Mouse (Mus musculus) lung, postnatal 36 days (tissue): ENCODE data around the gene Pp2d1.

Experiments
- DNase-seq: peaks from one replicate; pipeline ENCODE4 v3.0.0; 2022; ENCODE audit warnings: mixed read lengths

Gene Pp2d1

DNA sequence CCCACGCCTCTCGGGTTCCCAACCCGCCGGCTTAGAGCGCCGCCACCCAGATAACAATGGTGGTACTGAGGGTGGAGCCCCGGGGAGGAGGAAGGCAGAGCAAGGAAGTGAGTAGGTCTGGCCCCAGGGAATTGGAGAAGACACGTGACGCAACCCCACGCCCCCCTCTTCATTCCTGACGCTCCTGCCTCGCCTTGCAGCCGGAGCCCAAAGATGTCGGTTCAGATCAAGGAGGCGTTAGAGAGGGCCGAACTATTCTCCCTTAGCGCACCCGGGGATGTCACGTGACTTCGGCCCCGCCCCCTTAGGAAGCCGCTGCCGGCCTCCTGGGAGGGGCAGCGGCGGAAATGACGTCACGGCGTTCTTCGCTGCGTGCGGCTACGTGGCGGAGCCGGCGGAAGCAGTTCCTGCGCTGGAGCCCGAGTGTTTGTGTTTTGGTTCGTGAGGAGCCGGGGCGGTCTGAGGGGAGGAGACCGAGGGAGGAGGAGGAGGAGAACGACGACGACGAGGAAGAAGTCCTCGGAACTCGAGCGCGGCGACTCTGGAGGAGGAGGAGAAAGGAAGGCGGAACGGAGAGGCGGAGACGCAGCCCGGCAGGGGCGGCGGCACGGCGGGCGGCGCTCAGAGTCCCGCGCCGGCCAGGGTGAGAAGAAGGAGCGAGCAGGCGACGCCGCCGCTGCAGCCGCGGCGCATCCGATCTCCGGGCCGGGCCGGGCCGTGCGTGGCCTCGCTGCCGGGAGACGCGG lies 60.2 kb downstream of the Pp2d1 start, which contains the start of gene Rab5a:
Gene Rab5a, plus strand, starts transcription at position 377 of the 746 bp plus-strand sequence.
- peak; percentile 100 for DNase-seq

DNA sequence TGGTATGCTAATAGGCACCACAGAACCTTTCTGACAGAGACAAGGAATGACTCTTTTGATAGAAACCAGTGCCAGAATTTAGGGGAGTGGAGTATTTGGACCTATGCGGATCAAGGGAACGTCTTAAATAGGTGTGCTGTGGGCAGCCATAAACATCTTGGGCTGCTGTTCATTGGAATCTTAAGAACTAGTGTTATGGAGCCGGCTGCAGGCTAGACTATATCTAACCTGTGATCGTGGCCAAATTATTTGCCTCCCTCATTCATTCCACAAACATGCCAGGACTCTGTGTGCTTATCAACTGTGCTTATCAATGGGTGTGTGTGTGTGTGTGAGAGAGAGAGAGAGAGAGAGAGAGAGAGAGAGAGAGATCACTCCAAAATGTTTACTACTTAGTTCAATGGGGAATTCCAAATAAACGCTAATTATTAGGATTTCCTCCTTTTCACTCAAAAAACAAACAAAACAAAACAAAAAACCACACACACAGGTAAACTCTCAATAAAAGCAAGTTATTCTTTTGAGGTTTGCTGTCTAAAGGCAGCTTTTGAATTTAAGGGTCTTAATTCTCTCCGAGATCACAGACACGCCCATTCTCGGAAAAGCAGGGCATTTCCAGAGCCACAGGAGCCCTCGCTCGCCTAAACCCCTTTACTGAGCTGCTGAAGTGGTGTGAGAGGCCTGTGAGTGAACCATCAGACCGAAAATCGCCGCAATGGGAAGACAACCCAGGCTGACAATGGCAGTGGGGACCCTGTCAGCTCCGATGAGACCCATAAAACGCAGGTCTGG lies 61.0 kb downstream of the Pp2d1 start:
- peak; percentile 32 for DNase-seq

DNA sequence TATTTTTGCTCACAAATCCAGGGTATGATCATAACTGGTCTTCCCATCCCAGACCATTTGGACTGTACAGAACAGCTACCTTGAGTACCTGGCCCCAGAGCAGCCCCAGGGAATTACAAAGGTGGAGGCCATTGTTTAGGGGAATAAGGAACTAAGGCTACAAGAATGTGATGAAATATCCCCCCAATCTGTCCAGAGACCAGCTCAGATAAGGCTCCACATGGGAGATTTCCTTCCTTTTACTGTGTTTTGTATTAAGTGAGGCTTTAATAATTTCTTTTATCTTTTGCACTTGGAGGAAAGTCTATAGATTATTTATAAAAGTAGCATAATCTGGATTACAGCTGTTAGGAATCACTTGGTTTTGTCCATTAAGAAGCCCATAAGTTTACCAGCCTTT lies 70.6 kb downstream of the Pp2d1 start:
- DNase-seq, result no peak

DNA sequence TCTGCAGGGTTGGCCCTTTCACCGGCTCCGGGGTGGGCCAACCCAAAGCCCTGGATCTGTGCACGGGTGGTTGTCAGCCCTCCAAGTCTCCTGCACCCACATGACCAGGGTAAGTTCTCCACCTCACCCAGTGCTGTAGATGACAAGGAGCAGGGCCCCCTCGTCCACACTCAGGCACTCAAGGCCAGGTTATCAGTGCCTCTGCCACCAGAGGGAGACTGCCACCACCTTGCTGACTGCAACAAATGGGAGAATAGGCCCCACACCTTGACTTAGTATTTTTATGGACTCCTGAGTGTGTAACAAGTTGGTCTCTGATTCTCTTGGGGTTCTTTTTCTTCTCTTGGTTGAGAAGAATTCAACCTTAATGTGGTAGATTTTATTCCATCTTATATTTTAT lies 73.7 kb downstream of the Pp2d1 start:
- DNase-seq, result peak; percentile 45

DNA sequence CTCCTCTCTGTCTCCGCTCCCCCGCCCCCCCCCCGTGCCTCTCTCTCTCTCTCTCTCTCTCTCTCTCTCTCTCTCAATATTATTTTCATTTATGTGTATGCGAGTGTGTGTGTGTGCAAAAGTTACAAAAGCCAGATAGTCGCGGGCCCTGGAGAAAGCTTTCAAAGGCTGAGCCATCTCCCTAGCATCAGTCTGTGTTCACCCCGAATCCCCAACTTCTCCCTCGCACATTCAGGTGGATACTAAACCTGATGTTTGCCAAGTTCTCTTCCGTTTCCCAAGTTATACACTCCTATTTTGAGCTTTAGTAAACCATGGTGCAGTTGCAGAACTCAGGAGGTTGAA lies 75.8 kb downstream of the Pp2d1 start:
- no peak for DNase-seq

DNA sequence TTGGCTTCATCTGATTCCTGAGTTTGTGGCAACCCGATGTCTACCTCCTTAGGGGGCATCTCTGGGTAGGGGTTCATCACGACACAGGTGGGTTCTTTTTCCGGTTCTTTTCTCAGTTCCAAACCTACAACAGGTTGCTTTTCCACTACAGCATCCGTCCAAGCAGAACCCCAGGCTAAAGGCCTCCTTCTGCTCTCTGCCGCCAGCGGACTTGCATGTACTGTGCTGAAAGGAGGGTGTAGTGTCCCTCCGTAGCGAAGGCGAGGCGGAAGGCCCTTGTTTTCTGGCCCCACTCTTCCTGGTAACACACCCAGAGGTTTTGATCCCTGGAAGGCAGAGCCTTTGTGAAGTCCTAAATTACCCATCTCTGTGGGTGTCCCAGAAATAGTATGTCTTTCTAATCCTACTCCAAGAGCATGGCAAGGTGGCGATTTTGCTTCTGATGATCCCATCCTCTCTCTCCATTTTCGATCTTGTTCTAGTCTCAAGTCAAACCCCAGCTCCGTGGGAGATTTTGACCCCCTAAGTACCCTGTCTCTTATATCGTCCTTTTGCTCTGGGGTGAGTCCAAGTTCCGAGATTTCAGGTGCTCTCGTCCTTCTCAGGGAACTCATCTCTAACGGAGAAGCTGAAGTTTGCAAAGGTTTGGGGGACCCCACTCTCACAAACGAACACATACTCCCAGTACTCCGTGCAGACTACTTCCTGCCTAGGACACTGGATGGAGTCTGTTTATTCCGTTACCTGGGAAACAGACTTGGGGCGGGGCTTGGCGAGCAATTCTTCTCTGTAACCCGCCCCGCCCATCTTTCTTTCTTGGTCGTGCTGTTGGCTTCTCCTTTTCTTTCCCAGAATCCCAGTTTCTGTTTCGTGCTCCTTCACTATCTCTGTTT lies 76.4 kb downstream of the Pp2d1 start, which contains the start of gene Efhb:
Gene Efhb, minus strand, starts transcription at position 719 of the 893 bp plus-strand sequence.
- peak; percentile 98 for DNase-seq
